Mouse (Mus musculus) gastrocnemius, postnatal 25 days (tissue): Measurements from ENCODE around the gene Osbpl9. TPM values are rescaled to one million over a fixed set of nuclear protein-coding genes. Genes with fewer than 3 reads are reported as not detected.

Experiments used
- DNase-seq: peaks from one replicate; pipeline ENCODE4 v3.0.0; 2022
- total RNA-seq, 2 experiments: library from RNA; stranded (reverse); gene quantifications; 1 replicate in 1 of 2; 2 replicates in 1 of 2; pipeline ENCODE4 v1.2.3; 2021

Osbpl9 gene
- total RNA-seq, 2 experiments from 2014 or later, result 82.3 to 98.8 TPM

DNA sequence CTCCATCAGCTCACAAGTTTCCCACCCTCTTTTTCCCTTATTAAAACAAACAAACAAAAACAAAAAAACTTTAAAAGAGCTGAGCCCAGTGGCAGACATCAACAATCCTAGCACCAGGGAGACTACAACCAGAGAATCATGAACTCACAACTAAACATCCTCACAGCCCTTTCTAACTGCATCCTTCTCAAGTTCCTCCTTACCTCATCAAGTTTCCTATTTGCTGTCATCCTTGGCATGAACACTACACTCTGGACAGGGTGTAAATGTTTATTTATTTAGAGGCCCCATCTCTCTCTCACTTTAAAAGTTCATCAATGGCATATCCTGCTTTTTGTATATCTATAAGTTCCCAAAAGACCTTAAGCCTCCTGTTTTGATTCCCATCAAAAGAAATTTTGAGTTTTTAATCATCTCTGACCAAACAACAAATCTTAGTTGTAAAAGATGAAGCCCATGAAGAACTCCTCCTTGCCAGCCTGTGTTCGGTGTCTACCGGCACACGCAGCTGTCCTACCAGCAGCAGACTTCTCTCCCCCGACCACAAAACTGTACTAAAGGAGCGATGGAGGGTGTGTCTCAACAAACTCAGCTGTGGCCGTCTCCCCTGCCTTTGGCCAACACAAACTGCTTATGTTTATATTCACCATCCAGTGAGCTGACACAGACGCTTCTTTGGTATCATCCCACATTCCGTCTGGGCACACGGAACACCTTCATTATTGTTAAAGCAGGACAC lies 98.8 kb downstream of the Osbpl9 start:
- no peak for DNase-seq

DNA sequence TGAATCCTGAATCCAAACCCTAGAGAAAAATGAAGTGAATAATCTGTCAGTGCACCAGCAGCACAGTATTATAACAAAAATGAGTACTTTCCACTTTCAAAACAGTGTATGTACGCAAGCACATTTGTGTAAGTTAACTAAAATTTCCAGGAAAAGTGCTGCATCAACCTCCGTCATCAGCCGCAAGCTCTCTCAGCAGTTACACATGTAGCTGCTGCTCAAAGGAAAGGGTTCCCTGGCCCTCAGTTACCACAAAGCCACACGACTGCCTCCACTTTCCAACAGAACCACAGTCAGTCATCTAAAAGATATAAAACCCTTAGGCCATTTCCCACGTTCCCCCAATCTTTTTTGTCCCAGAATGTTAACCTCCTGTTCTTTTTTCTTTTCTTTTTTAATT lies 99.5 kb downstream of the Osbpl9 start:
- no peak for DNase-seq

DNA sequence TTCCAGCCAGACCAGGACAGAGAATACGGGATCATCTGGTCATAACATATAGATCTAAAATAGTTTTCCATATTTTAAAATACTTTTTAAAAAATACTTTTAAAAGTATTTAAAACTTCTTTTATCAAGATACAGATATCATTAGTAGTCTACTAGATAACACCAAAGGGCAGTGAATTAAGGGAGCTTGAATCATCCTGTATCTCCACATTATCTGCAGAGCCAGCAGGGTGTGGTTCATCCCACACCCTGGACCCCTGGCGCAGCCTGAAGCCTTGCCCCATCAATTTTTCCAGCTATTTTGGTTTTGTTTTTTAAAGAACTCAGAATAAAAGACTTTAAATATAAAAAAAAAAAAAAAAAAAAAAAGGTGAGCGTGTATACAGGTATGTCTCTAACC lies 103.2 kb downstream of the Osbpl9 start:
- no peak for DNase-seq

DNA sequence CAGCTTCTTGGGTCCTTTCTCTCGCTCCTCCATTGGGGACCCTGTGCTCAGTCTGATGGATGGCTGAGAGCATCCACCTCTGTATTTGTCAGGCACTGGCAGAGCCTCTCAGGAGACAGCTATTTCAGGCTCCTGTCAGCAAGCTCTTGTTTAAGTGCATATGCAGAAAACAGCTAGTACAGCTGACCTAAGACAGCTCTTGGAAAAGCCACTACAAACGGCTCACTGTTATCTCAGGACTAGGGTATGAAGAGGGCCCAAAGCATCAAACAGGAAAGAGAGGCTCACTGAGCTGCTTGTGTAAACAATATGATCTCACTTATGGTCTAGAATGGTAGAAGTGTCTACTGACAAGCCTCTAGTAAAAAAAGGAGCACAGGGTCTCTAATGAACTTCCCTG lies 107.8 kb downstream of the Osbpl9 start:
- DNase-seq, result no peak

DNA sequence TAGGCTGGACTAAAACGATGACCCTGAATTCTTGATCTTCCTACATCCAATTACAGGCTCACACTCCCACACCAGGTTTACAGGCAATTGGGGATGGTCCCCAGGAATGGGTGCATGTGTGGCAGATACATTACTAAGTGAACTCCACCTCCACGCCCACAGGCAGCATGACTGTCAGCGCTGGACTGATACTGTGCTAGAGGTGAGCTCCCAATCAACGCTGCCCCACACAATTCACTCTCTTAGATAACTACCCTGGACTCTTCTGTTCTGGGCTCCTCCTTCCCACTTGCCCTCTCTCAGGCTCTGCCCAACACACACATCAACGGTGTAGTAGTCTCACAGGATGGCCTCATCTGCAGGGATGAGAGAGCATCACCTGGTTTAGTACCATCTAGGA lies 109.7 kb downstream of the Osbpl9 start:
- no peak for DNase-seq

DNA sequence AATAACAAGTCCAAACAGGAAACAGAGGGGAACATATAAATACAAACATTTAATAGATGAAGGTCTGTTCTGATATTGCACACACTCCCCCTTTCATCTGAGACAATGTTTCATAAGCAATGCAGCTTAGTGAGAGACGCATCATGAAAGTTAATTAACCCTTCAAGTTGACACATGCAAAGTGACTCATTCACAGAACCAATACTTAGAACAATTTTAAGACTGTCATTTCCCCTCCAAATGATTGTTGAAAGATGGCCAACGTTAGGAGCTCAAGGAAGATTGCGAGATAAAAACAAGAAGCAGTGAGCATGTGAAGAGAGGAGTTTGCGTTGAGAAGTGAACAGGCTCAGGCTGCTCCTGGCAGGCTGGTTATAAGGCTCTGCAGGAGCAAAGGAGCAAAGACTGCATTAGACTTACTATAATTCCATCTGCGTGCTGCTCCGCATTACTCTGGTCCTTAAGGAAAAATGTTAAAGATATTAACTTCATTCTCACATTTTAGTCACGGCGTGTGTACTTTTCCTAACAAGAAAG lies 110.8 kb downstream of the Osbpl9 start:
- DNase-seq, result no peak

DNA sequence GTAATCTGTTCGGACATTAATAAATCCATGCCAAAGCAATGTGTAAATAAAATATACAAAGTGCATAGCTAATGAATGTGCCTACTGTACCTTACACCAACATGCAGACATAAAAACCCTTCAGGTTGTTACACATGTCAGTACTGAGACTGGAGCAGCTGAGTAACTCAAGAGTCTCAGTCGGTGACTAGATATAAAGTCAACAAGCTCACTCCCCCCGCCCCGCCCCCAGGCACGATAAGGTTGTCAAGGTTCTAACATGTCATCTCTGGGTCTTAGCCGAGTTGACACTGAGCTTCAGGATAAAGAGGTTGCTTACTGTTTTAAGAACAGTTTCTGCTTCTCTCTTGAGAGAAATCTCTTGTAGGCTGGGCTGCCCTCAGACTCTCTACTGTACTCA lies 112.1 kb downstream of the Osbpl9 start:
- no peak for DNase-seq

DNA sequence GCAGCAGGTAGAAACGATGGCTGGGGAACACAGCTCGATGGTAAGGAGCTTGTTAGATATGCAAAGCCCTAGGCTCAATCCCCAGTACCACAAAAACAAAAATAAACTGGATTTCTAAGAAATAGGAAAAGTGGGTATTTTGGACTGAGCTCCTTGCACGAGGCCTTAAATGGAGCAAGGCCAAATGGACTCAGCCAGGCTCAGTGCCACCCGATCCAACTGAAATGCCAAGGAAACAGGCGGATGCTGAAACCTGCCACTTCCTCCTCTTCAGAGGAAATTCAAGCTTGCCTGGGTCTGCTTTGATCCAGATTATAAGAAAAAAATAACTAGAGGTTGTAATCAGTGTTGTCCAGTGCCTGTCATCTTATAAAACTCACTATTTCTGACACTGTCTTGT lies 112.9 kb downstream of the Osbpl9 start:
- no peak for DNase-seq

DNA sequence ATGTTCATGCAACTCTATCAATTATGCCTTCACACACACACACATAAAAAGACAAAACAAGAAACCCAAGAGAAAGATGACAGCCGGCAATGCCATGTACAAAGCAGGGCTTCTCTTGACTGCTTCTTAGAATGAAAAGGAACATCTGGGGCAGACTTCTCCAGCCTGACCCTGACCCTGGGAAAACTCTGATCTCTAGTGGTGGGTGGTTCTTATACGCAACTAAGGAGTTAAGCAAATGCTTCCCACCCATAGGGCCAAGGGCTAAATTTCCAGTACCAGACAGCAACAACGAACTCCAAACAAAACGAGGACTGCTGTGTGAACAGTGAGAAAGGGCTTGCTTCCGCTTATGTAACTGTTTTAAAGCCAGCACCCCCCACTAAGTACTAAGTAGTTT lies 122.0 kb downstream of the Osbpl9 start:
- no peak for DNase-seq

DNA sequence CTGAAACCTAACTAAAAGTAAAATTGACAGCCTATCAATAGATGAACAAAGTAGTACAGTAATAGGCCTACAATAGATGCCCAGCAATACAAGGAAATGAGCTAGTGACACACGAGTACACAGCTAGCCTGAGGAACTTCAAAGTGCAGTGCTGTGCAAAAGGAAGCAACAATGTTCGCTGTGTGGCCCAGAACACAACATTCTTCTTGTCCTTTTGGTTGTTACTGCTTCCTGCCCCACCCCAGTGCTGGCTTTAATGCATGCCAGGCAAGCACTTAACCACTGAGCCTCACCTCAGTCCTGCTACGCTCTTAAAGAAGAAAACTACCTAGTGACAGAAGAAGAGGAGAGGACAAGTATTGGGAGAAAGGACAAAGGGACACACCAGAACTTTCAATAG lies 122.4 kb downstream of the Osbpl9 start:
- no peak for DNase-seq

DNA sequence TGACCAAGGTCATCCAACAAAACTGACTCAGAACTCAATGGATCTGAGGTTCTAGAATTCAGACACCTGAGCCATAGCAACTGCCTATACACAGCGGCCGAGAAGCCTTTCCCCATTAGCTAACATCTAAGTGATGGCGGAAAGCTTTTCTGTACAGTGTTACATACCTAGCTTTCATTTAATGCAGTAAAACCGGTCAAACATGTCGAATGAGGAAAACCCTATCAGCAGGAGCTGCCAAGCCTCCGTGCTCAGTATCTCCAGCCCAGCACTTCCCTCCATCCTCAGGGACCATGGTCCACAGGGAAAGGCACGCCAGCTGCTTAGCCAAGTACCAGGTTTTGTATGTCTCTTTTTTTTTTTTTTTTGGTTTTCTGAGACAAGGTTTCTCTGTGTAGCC lies 123.1 kb downstream of the Osbpl9 start:
- no peak for DNase-seq

DNA sequence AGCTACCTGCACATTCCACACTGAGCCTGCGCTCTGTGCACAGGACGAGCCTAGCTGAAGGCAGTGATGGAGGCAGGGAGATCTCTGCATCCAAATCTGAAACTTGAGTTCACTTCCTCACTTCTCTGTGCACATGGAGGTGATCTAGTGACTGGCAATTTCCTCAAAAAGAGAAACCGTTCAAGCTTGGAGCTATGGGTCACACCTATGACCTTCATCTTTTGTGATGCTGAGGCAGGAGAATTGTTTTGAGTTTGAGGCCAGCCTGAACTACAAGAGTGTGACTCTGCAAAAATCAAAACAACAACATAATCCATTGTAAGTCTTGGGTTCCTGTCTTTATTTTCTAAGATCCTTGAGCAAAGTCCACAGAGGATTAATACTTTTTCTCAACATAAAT lies 128.8 kb downstream of the Osbpl9 start:
- no peak for DNase-seq

DNA sequence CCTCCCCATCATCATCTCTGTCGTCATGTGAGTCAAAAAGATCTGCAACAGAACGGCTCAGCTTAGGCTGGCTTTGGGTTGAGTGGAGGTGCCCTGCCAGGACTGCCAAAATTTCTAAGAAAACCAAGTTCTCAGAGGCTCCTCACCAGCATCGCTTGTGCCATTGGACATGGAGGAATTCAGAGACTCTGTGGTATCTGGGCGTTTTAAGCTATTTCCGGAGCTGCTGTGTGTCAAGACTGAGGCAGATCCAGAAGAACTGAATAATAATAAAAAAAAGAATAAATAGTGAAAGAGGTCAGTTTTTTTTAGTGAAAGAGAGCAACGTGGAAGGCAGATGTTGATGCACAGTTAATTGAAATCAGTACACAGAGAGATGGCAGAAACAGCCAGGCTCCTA lies 129.2 kb downstream of the Osbpl9 start:
- no peak for DNase-seq

DNA sequence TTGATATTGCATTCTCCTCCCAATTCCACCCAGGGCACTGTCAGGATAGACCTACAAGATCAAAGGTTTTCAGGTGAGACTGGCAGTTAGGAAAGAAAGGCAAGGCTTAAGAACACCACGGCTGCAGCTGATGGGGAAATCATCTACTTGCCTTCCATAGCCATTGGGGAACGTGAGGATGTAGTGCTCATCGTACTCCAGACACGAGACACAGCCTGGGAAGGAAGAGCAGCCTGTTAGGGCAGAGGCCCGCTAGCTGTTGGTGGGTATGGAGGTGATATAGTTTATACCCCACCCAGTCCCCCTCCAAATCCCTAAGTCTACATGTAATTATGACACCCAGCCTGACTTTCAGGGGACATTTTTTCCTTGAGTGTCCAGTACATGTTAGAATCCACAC lies 136.4 kb downstream of the Osbpl9 start:
- no peak for DNase-seq

DNA sequence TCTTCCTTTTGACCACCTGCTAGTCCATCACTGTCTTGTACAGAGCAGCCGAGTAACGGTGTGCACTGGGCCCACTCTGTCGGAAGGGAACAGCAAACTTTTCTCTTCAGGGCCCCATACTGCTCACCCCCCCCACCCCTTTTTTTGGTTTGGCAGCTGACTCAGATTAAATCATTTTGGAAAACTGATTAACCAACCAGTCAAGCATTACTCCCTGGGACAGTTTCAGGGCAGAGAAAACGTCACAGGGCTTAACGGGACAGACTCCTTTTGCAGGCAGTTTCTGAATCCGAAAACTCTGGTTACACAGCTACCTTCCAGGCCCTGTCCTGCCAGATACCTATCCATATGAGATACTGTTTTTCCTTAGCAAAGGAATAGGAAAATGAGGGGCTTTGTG lies 137.1 kb downstream of the Osbpl9 start:
- DNase-seq, result no peak

DNA sequence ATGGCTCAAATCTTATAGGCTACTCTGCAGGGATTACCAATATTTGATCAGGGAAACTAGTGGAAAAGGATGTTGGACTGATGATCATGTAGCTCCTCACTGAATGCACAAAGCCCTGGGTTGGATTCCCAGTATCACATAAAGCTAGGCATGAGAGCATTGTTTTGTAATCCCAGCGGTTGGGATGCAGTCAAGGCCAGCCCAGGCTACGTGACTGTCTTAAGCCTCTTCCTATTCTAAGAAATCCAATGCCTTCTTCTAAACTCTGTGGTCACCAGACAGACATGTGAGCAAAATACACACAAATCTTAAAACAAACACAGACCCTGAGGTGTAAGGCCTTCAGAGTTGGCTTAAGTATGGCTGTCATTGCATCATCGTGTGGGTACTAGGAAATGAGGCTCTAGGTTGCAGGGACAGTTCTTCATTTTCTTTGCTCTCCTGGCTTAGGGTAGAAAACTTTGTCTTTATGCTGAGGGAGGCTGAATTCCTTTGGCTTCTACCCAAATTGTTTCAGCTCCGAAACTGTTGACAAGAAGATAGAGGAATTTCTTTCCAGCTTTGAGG lies 142.7 kb downstream of the Osbpl9 start:
- DNase-seq, result no peak

DNA sequence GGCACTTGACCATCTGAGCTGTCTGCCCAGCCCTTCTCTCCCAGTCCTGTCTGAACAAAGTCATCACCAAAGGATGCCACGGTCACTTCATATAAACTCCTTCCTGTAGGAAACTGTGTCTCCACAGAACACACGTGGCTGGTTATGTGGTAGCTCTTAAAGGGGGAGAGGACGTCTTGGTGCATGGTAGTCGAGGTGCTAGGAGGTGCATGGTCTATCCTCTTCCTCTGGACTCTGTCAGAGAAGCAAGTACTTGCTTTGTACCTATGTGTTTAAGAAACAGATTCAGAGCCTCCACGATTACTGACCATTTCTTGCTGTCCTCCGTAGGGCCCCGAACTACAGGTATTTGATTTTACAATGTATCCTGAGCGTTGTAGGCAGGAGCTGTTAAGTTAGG lies 144.4 kb downstream of the Osbpl9 start:
- no peak for DNase-seq

DNA sequence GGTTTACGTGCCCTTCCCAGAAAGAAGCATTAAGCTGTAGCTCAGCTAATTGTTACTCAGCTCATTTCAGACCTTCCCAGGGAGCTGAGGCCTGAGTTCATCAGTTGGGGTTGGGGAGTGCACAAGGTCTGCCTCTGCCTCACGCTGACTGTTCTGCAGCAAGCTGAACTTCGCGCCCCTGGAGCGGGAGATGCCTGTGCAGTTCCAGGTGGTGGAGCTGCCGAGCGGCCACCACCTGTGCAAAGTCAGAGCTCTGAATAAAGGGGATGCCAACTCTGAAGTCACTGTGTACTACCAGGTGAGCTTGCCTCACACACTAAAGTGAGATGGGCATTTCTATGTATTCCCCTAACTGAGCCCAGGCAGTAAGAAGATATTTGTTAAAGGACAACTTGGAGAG lies 145.7 kb downstream of the Osbpl9 start:
- DNase-seq, result no peak

DNA sequence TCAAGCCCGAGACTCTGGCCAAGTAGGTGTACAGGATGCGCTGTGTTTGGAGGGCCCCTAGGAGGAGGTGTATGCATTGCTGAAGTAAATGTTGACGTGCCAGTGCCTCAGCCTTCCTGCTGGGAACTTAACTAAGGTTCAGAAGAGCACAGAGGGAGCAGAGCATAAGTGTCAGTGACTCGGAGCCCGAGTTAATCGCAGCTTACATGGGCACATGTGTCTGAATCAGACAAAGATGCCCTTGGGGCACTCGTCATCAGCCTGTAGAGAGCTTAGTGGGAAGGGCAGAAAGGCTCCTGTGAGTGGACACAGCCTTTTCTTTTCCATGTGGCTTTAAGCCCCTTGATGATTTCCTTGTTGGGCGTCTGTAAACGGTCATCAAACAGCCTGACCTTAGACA lies 148.1 kb downstream of the Osbpl9 start:
- no peak for DNase-seq

DNA sequence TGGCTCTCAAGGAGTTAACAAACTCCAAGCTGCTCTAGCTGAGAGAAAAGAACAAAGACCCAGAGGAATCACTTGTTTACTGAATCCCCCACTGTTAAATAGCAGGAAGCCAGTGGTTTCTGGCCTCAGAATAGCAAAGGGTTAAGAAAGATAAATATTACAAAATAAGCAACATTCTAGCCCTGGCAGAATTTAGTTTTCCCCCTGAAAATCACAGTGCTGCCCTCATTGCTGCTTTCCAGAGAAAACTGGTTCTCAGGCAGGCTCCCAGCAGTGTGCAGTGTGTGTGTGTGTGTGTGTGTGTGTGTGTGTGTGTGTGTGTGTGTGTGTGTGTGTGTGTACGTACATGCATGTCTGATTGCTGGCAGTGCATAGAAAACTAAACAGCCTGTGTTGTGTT lies 149.8 kb downstream of the Osbpl9 start:
- DNase-seq, result no peak

DNA sequence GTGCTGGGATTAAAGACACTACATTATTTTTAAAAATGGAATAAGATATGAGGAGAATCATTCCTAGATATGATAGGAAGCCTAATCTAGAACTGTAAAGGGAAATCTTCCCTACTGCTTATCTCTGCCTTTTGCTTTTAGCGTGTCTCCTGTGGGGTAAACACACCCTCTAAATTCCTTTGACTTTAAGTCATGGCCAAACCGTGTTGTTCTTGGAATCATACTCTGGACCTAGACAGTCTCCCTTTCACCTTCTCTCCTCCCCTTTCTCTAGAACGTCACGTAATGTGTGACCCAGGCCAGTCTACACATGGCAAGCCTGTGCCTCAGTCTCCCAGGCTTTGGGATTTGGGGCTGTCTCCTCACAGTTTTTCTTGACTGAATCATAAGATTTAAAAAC lies 153.8 kb downstream of the Osbpl9 start:
- no peak for DNase-seq

DNA sequence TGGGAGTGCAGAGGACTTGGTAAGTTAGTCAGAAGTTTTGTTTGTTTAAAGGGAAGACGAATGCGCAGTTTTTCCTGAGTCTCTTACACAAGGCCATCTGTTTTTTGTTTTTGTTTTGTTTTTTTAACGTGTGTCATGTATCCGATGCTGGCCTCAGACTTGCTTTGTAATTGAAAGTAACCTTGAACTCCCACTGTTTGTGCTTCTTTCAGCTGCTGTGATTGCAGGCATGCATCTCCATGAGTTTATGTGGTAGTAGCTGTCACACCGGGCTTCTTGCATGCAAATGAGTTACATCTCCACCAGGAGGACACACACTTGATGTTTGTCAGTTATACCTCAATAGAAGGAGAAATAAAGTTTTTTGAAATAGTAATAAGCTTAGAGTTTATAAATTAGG lies 158.3 kb downstream of the Osbpl9 start:
- no peak for DNase-seq

DNA sequence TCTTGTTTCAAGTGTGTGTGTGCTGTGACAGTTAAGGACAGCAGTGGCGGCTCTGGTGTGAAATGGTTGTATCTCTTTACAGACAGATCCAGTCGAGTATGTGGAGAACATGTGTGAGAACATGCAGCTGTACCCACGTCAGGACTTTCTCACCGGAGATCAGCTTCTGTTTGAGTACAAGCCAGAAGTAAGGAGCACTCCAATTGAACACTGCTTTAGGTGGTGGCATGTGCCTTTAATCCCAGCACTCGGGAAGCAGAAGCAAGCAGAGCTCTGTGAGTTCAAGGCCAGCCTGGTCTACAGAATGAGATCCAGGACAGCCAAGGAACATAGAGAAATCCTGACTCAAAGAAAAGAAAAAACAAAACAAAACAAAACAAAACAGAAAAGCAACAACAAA lies 158.8 kb downstream of the Osbpl9 start:
- DNase-seq, result no peak

DNA sequence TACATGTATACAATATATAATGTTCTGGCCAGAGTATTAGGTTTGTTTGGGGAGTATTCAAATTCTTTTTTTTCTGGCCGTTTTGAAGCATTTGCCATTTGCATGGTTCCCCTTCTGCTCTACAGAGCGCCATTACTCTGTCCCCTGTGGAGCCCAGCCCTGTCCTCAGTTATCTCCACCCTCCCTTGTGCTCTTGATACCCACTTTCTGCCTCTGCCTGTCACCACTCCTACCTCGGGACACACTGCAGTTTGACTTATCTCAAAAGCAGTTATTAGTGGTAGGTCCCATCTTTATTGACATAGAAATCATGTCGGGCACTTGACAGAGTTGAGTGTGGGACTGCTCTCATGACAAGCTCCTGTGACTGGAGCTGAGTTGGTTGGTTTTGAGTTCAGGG lies 159.3 kb downstream of the Osbpl9 start:
- no peak for DNase-seq
